Mouse (Mus musculus): ENCODE measurements around the gene Btbd2.

The Btbd2 gene

GRCm38 (mm10) chr10:80687850-80688249 lies 31.0 kb upstream of the Btbd2 start:
- peak; percentile 78 to 82 for DNase-seq

- no peak for DNase-seq
Measured at GRCm38 (mm10) chr10:80686617-80687016, 29.7 kb upstream of the Btbd2 start.

DNA sequence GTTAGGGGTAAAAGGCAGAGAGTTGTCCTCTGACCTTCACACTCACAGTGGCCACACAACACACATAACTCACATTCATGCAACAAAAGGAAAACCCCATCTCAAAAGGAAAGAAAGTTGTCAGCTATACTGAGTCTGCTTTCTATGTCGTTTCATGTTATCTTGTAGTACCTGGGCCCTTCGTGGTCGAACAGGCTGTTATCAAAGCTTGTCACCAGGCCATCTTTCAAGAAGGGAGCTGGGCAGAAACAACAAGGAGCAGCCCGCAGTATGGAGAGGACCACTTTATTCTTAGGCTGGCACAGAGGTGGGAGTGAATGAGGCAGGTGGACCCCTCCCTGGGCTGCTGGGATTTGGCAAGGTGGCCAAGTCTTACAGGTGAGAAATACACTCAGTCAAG lies 28.1 kb upstream of the Btbd2 start:
- DNase-seq: no peak

- peak; percentile 71 to 74 for DNase-seq
Measured at GRCm38 (mm10) chr10:80684214-80684613, 27.3 kb upstream of the Btbd2 start.

GRCm38 (mm10) chr10:80683647-80684046 lies 26.8 kb upstream of the Btbd2 start:
- no peak for DNase-seq

DNA sequence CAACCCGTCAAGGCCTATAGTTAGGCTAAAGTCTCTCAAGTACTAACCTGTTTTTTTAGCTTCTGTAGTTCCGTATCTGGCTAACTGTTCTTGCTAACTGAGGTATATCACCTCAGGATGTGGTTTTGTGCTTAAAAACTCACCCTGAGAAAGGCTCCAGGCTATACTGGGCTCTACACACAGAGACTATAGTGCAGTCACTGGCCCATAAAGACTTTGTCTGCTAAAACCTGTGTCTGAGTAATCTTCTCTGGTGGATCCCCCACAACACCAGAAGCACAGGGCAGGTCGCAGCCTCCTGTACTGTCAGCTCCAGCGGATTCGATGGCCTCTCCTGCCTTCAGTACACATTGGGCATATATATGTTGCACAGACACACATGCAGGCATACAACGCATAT lies 25.1 kb upstream of the Btbd2 start:
- no peak for DNase-seq

DNA sequence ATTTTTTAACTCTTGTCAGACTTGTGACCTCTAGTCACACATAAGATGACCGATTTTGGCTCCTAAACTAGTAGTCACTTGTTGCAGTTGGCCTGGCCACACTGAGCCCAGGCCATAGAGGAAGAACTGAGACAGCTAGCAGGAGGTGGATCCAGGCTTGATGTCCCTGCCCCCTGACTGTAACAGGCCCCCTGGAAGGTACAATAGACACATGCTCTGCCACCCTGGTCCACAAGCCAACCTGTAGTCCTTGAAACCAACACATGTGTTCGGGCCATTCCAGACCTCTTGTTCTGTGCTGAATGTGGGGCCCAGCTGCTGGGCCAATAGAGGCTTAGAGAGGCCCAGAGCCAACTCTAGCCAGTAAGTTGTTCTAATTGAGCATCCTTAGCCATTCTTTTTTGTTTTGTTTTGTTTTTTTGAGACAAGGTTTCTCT lies 23.4 kb upstream of the Btbd2 start:
- no peak for DNase-seq

DNA sequence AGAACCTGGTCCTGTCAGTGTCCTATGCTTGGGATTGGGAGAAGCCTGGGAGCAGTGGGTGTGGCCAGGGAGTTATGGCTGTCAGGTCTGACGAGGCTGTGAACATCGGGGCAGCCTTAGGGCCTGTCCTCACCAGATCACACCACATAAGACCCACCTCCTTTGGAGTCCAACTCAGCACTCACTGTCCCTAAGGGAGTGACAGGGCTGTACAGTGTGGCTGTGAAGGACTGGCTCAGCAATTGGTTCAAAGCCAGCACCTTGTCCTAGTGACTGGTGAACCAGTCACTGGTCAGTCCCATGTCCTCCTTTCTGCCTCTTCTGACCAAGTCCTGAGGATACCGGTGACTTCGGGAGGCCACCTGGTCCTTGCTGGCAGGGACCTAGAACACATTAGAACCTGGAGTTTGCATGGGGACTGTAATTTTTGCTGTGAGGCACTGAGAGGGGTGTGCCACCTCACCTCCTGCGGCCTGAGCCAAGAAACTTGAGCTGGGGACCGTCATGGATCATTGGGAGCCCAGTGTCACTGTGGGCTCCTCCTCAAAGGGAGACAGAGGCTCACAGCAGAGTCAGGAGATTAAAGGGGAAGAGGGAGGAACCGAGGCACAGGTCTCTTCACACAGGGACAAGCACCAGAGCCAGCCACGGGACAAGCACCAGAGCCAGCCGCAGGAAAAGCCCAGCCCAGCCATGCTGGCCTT lies 22.8 kb upstream of the Btbd2 start:
- DNase-seq: no peak

- peak in 1 of 2 experiments; percentile 49 for DNase-seq
Measured at GRCm38 (mm10) chr10:80678601-80679377, 21.9 kb upstream of the Btbd2 start.

DNA sequence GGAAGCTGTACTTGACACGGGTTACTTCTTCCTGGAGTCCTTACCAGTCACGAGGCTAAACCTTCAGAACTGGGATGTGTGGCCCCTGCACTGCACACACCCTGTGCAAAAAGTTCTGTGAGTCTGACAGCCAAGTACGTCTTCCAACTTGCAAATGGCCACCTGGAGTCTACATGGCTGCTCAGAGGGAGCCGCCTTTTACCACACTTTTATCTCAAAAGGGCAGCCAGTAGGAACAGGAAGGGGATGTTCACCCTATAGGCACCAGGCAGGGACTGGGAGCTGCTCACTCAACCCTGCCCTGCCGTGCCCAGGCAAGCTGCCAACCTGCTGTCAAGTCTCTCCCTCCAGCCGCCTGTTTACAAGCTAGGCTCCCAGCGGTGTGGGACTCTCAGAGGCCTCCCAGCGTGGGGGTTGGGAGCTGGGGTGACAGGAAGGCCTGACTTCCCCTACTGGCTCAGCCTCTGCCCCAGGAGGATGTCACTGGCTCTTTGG lies 21.1 kb upstream of the Btbd2 start, which contains the start of gene Mknk2:
TSS of gene Mknk2 (minus strand) at position 171 of the 495 bp plus-strand sequence.
- DNase-seq: peak; percentile 85 to 91

GRCm38 (mm10) chr10:80677128-80677875 lies 20.4 kb upstream of the Btbd2 start:
- peak in 1 of 2 experiments; percentile 37 for DNase-seq

DNA sequence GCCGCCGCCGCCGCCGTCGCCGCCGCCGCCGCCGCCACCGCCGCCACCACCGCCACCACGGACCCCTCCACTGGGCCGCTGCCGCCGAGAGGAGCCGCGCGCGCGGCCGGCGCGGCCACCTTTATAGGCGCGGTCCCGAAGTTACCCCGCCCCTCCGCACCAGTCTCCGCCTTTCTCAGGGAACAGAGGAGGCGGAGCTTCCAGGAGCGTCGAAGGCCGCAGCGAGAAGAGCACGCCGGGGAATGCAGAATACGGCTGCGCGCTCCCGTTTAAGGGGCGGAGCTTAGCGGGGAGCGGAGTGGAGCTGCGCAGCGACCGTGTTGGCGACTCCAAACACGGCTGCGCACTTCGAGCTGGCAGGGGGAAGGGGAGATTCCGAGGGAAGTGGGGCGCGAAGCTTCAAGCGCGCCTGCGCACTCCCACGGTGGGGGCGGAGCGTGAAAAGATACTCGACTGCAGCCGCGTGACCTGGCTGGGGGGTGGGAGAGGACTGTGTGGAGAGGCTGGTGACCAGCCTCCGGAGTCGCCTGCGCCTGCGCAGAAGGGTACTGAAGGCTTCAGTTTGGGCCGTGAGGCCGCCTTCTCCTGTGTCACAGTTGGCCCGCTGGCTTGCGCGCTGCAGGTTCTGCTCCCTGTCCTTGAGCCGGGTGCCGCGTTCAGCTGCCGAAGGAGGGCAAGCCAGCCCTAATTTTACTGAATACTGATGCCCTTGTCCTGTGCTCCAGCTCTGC lies 19.5 kb upstream of the Btbd2 start:
- peak; percentile 99 to 100 for DNase-seq

GRCm38 (mm10) chr10:80675405-80676197 lies 18.7 kb upstream of the Btbd2 start:
- peak in 1 of 2 experiments; percentile 31 for DNase-seq

- peak in 1 of 2 experiments; percentile 32 for DNase-seq
Measured at GRCm38 (mm10) chr10:80674851-80675404, 18.1 kb upstream of the Btbd2 start.

- DNase-seq: peak; percentile 40 to 53
Measured at GRCm38 (mm10) chr10:80674161-80674711, 17.4 kb upstream of the Btbd2 start.

DNA sequence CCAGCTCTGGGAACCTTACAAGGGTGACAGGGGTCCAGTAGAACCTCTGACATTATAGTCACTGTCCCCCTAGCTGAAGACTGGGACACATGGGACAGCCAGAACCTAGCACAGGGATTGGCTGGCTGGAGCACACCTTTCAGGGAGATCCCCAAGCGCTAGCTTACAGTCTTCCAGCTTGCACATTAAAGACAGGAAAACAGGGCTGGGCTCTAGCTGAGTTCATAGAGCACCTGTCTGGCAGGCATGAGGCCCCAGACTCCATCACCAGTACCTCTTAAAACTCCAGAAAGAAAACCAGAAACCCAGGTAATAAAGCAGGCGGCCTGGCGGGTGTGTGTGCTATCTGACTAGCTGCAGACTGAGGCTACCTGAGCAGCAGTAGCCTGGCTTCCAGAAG lies 16.8 kb upstream of the Btbd2 start:
- no peak for DNase-seq

DNA sequence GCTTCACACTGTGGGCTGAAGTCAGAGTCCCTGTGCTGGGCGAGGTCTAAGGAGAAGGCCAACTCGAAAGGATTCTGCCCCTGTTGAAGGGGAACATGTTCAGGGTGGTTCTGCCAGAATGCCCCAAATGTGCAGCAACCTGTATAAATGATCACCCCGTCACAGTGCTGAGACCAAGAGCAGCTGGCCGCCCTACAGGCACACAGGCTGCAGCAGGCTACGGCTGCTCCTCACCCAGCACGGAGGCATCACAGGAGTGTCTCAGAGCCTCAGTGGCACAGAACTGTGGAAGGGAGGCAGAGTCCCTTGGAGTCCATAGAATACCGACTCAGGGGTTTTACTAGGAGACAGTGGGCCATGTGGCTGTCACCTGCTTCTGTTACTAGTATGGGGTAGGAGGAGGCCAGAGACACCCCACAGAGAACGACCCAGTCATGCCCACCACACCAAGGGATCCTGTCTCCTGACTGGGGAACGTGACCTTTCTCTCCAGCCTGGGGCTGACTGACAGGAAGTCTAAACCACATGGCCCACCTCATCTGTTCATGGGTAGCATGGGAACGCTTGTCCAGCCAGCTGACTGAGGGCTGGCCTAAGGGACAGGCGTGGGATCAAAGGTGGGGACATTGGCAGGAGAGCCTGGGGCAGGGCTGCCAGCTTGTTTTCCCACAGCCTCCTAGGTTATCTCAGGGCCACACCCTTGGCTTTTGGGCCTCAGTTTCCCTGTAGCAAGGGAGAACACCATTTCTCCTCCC lies 15.2 kb upstream of the Btbd2 start:
- peak in 1 of 2 experiments; percentile 11 for DNase-seq

DNA sequence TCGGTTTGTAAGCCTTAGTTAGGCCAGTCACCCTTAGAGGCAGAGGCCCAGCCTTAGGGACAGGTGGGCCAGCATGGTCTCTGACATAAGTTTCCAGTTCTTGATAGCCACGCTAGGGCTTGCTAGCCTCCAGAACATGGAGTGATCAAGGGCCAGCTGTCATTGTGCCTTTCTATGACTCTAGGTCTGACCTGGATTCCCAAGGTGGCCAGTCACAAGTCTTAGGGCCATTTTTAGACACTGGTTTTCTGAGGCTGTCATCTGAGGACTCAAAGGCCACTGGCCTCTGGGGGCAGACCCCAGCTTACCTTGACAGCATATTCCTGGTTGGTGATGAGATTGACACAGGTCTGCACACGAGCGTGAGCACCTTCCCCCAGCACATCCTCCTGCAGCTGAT lies 14.4 kb upstream of the Btbd2 start:
- DNase-seq: no peak

DNA sequence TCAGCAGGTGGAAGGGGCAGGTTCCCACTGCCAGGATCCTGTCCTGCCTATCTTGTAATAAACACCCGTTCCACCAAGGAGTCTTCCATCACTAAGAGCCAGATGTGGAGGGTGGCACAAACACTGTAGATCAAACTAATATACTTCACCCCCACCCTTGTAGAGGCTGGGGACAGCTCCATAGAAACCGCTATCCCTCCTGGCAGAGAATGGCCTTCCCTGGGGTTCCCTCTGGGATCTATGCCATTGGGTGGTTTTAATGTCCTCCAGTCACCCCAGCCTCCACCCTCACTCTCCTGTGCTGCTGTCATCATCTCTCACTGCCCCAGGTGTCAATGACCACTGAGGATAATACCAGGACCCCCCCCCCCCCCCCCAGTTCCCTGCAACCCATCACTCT lies 13.7 kb upstream of the Btbd2 start:
- no peak for DNase-seq

Measured in cerebellum, postnatal 36 days (tissue).